Mouse (Mus musculus): ENCODE measurements around the gene Herc3. TPM values are rescaled to one million over a fixed set of nuclear protein-coding genes. Genes with fewer than 3 reads are reported as not detected.
"Not testable (repeated sequence)": the region's sequence is repeated elsewhere in the genome, so short reads cannot be mapped to it uniquely, and the experiment has no call there.

Herc3 gene
- 10 to 100 TPM; 21.4 to 24.7 TPM for polyA plus RNA-seq (2017; shearing (Covaris generic))

DNA sequence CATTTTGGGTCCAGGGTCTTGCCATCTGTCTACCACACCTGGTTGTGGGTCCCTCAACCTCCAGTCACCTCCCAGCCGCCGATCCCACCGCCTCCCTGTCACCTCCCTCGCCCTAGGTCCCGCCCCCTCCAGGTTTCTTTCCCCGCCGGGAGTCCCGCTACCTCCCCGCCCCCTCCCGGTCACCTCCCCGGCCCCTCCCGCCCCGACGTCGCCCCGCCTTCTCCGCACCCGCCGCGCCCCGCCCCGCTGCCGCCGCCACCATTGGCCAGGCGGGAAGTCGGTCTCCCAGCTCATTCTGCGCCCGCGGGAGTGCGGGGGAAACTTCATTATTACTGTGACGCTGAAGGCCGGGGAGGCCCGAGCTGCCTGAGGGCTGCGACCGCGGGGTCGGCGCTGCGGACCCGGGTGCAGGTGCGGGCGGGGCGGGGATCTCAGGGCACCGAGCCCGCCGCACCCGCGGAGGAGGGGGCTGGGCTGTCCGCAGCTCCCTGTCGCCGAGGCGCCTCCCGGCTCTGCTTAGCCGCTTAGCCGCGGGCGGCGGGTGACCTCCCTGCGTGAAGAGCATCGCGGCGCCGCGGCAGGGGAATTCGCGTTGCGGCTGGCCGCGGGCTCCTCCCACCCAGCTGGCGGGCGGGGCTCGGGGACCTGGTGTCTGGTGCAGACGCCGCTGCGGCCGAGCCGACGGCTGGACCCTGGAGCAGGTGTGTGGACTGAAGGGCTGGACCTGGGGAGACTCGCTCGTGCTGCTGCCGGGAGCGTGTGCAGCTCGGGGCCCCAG lies at the start of gene Herc3:
TSS of gene Herc3 (plus strand) at position 234 of the 778 bp plus-strand sequence.
- peak; percentile 38 for ATAC-seq

DNA sequence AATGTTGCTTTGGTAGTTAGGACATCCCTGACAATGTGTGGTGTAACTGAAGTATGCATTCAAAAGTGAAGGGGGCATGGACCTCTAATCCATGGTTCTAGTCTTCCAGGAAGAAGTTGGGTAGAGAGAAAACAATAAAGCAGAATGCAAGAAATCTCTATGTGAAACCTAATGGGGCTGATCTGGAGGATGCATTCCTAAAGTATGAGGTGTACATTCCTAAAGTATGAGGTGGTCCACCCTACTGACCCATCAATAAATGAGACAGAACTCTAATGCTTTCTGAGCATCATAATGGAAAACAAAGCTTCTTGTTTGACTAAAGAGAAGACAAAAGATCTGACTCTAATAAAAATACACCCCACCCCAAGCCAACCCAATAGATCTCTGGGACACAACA lies 29.9 kb upstream of the Herc3 start:
- no peak for ATAC-seq

DNA sequence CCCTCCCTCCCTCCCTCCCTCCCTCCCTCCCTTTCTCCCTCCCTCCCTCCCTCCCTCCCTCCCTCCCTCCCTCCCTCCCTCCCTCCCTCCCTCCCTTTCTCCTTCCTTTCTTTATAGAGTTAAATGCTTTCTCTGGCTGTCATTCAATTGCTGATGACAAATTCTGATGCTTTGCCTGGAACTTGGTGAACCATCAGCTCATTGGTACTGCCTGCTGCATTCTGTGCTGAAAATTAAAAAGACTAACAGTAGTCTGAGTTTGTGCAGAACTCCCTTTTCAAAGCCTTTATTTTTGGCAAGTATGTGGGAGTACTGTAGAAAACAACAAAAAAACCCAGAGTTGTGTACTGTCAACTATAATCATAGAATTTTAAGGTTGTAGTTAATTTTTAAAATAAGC lies 16.9 kb upstream of the Herc3 start:
- ATAC-seq = no peak

DNA sequence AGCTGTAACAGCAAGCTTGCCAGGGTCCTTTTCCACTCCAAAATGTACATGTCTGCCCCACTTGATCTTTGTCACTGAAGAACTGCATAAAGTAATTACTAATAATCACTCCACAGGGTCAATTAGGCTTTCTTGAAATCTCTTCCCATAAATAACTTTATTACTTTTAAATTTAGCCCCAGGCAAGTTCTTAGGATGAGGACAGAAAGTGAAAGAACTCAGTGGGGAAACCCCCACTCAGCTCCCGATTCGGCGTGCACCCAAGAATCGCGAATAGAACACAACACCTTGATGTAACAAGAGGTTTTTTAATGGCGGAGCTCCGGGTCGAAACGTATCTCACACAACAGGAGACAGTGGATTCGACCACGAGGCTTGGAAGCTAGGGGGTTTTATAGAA lies 14.2 kb upstream of the Herc3 start:
- ATAC-seq = not testable (repeated sequence)

DNA sequence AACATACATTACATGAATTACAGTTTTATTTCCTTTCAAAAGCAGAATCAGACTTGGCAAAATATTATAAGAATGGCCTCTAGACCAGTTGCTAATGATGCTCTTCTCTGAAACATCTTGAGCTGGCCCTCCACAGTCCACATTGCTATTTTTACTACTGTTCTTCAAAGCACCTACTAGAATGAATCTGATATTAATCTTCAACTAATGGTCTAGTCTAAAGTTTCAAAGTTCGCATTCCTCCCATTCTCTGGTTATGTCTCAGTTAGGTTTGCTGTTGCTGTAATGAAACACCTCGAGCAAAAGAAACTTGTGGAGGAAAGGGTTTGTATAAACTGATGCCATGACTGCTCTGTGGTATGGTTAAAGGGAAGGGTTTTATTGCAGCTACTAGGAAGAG lies 5.6 kb upstream of the Herc3 start:
- ATAC-seq = no peak

DNA sequence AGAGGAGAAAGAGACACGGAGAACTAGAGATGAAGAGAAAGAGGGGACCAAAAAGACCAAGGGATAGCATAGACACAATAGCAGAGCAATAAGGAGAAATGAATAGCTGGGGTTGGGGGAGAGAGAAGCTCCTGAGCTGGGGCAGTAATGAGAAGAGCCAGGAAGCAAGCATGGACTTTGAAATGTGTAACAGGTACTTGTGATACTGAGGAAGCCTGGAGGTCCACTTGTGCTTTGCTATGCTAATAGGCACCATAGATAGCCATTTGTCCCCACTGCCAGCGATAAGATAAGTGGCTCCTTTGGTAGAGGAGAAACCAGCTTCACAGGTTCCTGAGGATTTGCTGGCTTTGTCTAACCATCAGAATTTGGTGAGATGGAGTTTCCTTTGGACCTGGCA lies 5.2 kb upstream of the Herc3 start:
- ATAC-seq = no peak

DNA sequence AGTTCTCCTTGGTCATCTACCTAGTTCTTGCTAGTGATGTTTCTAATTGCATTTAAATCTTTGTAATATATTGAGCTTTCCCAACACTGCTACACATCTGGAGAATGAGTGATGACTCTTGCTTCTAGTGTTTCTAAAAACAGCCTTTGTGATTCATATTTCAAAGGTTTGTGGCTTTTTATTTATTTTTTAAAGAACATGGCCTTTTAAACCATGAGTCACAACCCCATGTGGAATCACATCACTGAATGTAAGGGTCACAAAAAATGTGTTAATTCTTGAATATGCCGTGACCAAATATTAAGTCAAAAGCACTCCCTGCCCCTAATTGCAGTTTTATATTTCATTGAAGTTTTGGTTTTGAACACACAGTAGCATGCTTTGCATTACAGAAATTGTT lies 2.7 kb upstream of the Herc3 start:
- ATAC-seq = no peak

DNA sequence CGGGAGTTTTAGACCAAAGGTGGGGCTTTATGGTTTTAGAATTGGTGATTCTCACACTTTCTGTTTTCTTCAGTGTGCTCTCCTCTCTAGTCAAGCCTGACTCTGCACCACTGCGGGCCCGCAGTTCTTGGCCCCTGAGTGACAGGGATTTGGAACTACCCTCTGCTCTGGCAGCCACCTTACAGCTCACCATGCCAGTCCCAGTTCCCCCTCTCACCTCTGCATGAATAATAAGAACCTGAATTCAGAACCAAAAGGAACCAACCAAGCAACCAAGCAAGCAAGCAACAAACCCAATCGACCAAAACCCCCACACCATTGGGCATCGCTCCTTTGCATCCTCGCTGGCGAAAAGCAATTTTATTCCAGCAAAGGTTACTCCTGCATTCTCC lies 429 bp upstream of the Herc3 start:
- ATAC-seq = no peak

DNA sequence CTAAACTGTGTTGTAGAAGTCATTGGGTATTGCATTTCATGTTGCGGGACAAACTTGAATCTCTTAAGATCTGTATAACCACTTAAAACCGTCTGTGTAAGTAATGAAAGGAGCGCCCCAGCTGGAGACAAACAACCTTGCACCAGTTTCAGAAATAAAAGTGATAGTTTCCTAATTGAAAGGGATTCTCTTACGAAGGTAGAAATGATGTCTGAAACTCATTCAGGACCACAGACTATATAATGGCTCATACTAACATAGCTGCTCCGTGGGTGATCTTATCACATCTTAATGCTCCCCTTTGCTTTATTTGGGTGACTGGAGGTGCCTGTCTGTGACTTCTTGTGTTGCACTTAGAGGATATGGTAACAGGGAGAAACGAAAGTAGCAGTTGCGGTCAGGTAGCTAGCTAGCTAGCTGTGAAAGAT lies 1.3 kb downstream of the Herc3 start:
- peak; percentile 72 for ATAC-seq

DNA sequence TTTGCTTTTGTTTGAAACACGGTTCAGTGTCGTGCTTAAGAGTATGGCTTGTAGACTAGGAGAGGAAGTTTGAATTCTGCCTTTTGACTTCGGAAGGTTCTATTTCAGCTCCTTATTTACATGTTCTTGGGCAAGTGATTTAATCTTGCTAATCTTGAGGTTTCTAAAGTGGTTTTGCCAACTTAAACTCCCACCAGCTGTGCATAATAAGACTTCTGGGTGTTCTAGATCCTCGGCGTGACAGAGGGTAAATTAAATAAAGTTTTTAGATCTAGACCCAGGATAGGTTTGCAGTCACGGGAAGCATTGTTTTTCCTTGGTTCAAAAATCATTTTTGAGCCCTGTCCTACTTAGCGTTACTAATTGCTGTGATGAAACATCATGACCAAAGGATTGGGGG lies 3.2 kb downstream of the Herc3 start:
- ATAC-seq = no peak

DNA sequence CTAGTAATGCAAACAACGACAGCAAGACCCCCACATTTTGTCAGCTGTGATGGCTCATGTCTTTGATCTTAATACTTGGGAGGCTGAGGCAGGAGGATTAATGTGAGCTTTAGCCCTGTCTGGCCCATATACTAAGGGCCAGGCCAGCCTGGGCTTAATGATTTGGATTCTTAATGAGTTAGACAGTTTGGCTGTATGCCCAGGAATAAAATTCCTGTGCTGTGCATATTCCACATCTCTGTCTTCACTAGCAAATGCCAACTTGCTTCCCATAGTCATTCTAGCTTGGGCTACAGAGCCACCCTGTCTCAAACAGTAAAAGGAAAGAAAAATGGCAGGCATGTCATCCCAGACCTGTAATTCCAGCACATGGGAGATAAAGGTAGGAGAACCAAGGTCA lies 4.3 kb downstream of the Herc3 start:
- ATAC-seq = no peak

DNA sequence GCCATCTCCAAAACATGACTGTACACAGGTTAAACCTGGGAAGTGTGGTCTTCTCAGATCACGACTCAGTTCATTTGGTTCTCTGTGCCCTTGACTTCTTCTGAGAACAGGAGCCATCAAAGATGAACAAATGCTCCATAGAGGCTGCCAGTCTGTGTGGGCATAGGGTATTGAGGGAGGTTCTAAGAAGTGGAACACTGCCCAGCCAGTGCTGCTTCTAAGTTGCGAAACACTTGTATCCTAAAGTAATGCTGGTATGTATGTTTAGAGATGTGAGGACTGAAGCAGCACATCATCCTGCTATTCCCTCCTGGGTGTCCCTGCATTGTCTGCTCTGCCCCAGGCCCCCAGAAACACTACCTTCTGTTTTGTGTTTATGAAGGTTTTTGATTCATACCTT lies 5.2 kb downstream of the Herc3 start:
- no peak for ATAC-seq

DNA sequence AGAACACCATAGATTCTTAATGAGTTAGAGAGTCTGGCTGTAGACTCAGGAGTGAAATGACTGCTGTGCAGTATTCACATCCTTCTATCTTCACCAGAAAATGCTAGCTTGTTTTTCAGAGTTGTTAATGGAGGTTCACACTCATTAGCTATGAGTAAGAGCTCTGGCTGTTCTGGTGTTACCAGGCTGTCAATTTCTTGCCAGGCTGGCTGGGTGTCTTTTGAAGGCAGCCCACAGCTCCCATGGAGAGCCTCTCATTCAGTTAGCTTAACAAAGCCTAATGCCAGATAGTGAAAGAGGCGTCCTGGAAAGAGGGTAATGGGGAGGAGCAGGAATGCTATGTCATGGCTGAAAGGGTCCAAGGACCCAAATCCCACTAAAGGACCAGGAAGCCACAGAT lies 6.7 kb downstream of the Herc3 start:
- ATAC-seq = no peak

DNA sequence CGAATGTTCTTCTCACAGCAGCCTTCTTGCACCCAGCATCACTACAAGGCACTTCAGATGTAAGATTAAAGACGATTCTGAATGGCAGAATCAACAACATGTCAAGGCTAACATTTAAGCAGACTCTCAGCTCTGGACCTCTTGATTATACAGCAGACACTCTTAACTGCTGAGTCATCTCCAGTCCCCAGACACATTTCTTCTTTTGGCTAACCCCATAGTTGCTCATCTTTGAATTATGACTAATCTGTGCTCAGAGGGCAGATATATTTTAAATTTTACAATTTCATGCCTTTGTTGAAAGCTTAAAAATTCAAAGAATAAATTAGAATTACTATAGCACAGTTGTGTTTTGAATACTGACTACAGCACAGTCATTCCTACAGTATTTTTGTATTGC lies 9.9 kb downstream of the Herc3 start:
- ATAC-seq = no peak

DNA sequence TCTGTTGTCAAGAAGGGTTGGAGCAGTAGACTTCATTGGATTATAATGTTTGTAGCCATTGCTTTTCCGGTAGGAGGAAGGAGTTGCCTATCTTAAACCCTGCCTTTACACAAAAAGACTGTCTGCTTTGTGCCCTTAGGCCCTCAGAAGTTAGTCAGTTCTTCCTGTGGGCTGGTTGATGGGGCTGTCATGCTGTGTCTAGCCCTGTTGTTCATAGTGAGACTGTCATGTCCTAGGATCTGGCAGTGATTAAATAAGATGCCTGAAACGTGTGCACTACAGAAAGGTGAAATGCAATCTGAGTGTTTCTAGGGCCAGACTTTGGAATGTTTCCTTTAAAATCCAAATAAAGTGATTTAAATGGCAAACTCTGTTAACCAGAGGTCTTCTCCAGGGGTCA lies 10.9 kb downstream of the Herc3 start:
- no peak for ATAC-seq

DNA sequence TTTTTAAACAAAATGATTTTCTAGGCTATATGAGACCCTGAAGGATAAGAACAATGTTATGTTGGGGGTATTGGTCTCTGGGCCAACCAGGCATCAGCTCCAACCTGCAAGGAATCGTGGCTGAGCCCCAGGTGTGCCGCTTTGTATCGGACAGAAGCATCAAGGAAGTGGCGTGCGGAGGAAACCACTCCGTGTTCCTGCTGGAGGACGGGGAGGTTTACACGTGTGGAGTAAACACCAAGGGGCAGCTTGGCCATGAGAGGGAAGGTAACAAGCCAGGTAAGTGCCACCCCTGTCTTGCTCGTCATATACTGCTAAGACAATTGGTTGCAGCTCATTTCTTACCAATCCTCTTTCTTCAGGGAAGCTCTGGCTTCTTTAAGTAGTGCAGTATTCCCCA lies 12.3 kb downstream of the Herc3 start:
- ATAC-seq = peak; percentile 24

DNA sequence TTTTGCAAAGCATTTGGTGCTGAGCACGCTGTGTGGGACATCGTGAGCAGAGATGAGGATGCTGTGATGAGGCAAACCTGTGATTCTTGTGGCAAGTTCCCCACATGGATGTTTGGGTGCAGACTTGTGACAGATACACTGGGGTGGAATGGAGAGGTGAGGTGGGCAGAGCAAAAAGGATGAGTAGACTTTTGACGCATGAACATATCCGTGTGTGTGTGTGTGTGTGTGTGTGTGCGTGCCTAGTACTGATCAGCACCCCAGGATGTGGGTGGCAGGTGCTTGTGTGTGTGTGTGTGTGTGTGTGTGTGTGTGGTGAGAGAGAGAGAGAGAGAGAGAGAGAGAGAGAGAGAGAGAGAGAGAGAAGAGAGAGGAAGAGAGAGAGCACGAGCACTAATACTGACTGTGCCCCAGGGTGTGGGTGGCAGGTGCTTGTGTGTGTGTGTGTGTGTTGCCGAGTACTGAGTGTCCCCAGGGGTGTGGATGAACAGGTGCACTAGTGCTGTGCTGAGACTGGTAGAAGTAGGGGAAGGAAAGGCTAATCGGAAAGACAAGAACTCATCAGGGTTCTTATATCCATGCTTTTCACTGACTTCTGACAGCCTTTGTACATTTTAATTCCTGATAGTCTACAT lies 13.0 kb downstream of the Herc3 start:
- peak; percentile 72 for ATAC-seq

DNA sequence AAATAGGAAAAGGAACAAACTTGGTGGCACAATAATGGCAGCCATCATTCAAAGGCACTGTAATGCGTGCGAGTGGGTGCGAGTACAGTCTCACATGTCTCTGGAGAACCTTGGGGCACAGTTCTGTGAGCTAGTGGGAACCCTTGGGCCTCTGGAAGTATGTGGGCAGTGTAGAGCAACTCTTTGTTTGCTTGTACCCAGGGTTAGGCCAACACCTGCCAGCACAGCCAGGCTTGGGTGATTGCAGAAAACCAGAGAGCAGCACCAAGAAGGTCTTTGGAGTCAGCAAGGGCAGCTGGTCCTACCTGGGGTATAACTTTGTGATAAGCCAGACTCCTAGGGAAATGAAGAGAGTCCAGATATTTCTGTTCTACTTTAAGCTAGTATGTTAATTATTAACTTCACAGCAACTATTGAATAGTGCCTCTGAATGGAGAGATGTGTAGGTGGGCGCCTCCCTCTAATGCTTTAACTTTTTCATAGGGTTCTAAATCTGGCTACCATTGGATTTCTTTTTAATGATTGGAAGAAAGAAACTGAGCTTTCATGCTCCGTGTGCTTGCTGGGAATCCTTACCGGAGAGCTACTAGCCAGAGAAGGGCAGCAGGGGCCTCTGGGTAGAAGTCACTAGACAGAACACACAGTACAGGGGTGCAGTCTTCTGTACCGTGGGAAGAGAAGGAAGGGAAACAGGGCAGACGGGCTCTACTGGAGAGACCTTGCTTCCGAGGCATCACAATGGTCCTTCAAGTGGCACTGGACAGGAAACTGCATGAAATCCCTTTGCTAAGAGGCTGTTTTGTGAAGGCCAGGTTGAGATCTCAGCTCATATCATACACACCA lies 15.8 kb downstream of the Herc3 start:
- no peak for ATAC-seq

DNA sequence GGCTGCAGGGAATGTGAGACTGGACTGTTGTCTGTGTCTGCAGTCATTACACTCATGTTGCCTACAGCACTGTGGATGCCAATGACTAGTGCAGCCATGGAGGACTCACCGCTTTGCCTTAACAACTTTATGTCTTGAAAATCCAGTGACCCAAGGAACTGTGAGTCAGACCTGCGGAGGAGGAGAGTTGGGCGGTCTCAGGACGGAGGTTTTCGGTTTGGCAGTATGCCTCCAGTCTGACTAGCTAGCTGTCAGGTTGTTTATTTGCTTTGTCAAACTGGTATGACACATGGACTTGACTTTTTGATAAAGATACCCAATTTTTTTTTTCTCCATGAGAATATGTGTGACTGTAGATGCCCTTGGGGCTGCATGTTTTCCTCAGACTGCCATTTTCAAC lies 16.6 kb downstream of the Herc3 start:
- no peak for ATAC-seq

DNA sequence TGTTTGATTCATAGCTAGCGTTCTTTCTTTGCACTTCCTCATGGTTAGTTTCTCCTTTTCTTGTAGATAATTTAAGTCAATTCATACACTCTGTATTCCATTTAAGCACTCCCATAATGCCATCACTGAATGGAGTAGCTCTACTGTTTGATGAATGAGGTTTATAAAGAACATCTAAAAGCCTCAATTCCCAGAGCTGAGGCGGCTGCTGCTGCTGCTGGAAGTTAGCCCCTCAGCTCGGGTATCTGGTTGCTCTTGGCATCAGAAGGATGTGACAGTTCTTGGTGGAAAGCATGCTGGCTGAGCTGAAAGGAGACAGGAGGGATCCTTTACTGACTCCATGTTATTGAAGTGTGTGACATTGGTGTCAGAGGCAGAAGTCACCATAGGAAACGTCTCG lies 18.1 kb downstream of the Herc3 start:
- ATAC-seq = no peak

DNA sequence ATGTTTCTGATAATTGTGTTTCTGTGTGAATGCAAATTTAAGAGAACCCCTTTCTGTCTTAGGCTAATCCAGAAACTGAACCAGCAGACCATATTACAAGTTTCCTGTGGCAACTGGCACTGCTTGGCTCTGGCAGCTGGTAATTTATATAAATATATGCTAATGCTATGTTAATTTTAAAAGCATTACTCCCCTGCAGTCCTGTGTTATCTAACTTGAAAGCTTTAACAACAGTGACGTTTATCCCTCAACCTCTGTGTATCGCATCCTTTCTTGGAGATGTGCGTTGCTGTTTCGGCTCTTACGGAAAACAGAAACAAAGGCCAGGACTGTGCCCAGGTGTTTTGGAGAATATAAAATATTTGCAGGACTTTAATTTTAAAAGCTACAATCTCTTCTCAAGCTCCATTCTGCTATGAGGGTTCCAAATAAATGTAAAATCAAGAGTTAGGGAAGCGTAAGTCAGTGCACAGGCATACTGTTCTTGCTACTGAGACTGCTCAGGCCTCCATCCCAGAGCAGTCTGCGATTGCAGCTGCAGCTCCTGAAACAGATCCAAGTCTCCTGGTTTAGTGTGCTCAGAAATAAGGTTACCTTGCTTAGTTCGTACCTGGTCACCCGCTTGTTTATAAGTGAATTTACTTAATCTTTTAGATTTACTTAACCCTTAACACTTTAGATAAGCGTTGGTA lies 24.6 kb downstream of the Herc3 start:
- no peak for ATAC-seq

DNA sequence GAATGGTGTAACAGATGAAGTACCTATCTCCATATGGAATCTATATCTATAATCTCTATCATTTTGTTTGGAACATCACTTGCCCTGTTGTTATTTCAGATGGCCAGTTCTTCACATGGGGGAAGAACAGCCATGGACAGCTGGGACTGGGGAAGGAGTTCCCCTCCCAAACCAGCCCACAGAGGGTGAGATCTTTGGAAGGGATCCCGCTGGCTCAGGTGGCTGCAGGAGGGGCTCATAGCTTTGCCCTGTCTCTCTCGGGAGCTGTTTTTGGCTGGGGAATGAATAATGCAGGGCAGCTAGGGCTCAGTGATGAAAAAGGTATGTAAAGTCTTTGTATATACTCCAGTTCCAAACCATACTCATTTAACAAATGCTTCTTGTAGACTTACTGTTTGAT lies 25.2 kb downstream of the Herc3 start:
- ATAC-seq = no peak

DNA sequence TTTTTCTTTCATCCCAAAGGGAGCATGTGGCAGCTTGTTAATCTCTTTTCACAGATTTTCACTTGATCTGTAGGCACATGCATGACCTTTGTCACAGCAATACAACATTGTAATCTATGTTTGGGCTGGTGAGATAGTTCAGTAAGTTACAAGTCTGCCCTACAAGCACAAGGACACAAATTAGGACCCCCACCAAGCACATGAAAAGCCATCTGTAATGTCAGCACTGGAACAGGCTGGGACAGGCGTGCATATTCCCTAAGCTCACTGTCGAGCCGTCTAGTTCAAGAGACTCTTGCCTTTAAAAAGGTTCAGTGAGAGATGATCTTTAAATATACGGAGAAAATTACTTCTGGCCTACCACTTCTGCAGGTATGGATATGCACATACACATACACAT lies 28.3 kb downstream of the Herc3 start:
- ATAC-seq = no peak

Measured in activated CD4-positive, CD25-positive, alpha-beta regulatory T cell, adult 4 months (primary cell).